Mouse (Mus musculus) neural tube, embryonic 15.5 days (tissue): ENCODE measurements around the gene Ctsd. TPM values are rescaled to one million over a fixed set of nuclear protein-coding genes. Genes with fewer than 3 reads are reported as not detected.

Experiments
- ATAC-seq: fragments of 200-750 bp; cut with Nextera tagmentation; 2 replicates; pipeline ENCODE4 v1.8.0; 2017; ENCODE audit warnings: mild to moderate bottlenecking, moderate TSS enrichment, moderate library complexity; ENCODE audit not compliant: low FRiP score
- H3K27ac ChIP-seq: fragments of 300-500 bp; sonication (generic); replicated peaks from 2 replicates; pipeline ENCODE4 v1.5.1; 2015; ENCODE audit warnings: mild to moderate bottlenecking, inconsistent platforms
- H3K27me3 ChIP-seq: fragments of 300-500 bp; sonication (generic); replicated peaks from 2 replicates; pipeline ENCODE4 v1.6.1; 2015; ENCODE audit warnings: inconsistent platforms
- H3K36me3 ChIP-seq: fragments of 300-500 bp; sonication (generic); 2 replicates; pipeline ENCODE4 v1.6.1; 2015; ENCODE audit warnings: inconsistent platforms
- H3K4me1 ChIP-seq: fragments of 300-500 bp; sonication (generic); 2 replicates; pipeline ENCODE4 v1.6.1; 2015; ENCODE audit warnings: inconsistent platforms
- H3K4me2 ChIP-seq: fragments of 300-500 bp; sonication (generic); 2 replicates; pipeline ENCODE4 v1.6.1; 2015; ENCODE audit warnings: inconsistent platforms, mild to moderate bottlenecking, moderate library complexity
- H3K4me3 ChIP-seq: fragments of 300-500 bp; sonication (generic); replicated peaks from 2 replicates; pipeline ENCODE4 v1.5.1; 2015; ENCODE audit warnings: mild to moderate bottlenecking, inconsistent platforms
- H3K9ac ChIP-seq: fragments of 300-500 bp; sonication (generic); replicated peaks from 2 replicates; pipeline ENCODE4 v1.6.1; 2015; ENCODE audit warnings: mild to moderate bottlenecking, inconsistent platforms
- H3K9me3 ChIP-seq: fragments of 300-500 bp; sonication (generic); replicated peaks from 2 replicates; pipeline ENCODE4 v1.6.1; 2016; ENCODE audit warnings: inconsistent platforms
- WGBS: fragments of 180-500 bp; shearing (Covaris S2); methylation state at CpG from one replicate; pipeline ENCODE4 v1.1.7; 2015; ENCODE audit warnings: mixed read lengths; 5-methylcytosine and 5-hydroxymethylcytosine counted together
- polyA plus RNA-seq: library from polyadenylated mRNA; unstranded; fragments of >200 nt; fragmentation: Nextera tagmentation; extraction: Ambion mirVana; gene quantifications from 2 replicates; pipeline ENCODE4 v1.2.1, GENCODE M21; 2015

Ctsd gene
- polyA plus RNA-seq, 1 experiment from 2014 or later, result 304 TPM

- H3K9me3 ChIP-seq, result no peaks in the 10 kb centered on the region
- H3K4me2 ChIP-seq, result no peak overlapping the region
- H3K4me1 ChIP-seq, result no peaks in the 10 kb centered on the region
- 73% methylated on average over 9 of the region's 9 CpGs for WGBS
- H3K27ac ChIP-seq, result no peak overlapping the region
- no peaks in the 10 kb centered on the region for H3K27me3 ChIP-seq
- no peak for ATAC-seq
- no peak overlapping the region for H3K9ac ChIP-seq
- no peak overlapping the region for H3K4me3 ChIP-seq
- no peaks in the 10 kb centered on the region for H3K36me3 ChIP-seq
These were observed 61.0 kb downstream of the Ctsd start for GRCm38 (mm10) chr7:142326714-142327445.

Other genes starting within 250 kb of the Ctsd start
- gene Gm45337, start 243.4 kb downstream of the Ctsd start, polyA plus RNA-seq, result not detected in 2 replicates
- not detected in 2 replicates for gene Gm29735, start 230.9 kb downstream of the Ctsd start, polyA plus RNA-seq
- gene Gm4553, start 222.3 kb downstream of the Ctsd start, polyA plus RNA-seq, result not detected in 2 replicates
- gene Krtap5-2, start 212.0 kb downstream of the Ctsd start, polyA plus RNA-seq, result not detected in 2 replicates
- gene Gm10153, start 197.6 kb downstream of the Ctsd start, polyA plus RNA-seq, result not detected in 2 replicates
- gene Krtap5-3, start 186.7 kb downstream of the Ctsd start, polyA plus RNA-seq, result not detected in 2 replicates
- not detected in 2 replicates for gene Gm7579, start 176.2 kb downstream of the Ctsd start, polyA plus RNA-seq
- gene Krtap5-5, start 158.1 kb downstream of the Ctsd start, polyA plus RNA-seq, result not detected in 2 replicates
- not detected in 2 replicates for gene Gm40460, start 147.0 kb downstream of the Ctsd start, polyA plus RNA-seq
- gene Gm2431, start 129.7 kb downstream of the Ctsd start, polyA plus RNA-seq, result not detected in 2 replicates
- not detected in 2 replicates for gene Gm4559, start 113.7 kb downstream of the Ctsd start, polyA plus RNA-seq
- gene Krtap5-1, start 90.9 kb downstream of the Ctsd start, polyA plus RNA-seq, result not detected in 2 replicates
- gene Krtap5-4, start 84.5 kb downstream of the Ctsd start, polyA plus RNA-seq, result not detected in 2 replicates
- 13.5 and 14.7 TPM in 2 replicates for gene Ifitm10, start 14.3 kb downstream of the Ctsd start, polyA plus RNA-seq
- not detected in 2 replicates for gene Gm49369, start 5.4 kb downstream of the Ctsd start, polyA plus RNA-seq
- 0.14 TPM in 1 of 2 replicates, not detected in the other for gene Syt8, start 46.8 kb upstream of the Ctsd start, polyA plus RNA-seq
- 16.4 and 24.8 TPM in 2 replicates for gene Tnni2, start 53.8 kb upstream of the Ctsd start, polyA plus RNA-seq
- 6.9 and 58.6 TPM in 2 replicates for gene Lsp1, start 72.8 kb upstream of the Ctsd start, polyA plus RNA-seq
- 14.9 and 26.9 TPM in 2 replicates for gene Tnnt3, start 110.8 kb upstream of the Ctsd start, polyA plus RNA-seq
- gene Mrpl23, start 144.6 kb upstream of the Ctsd start, polyA plus RNA-seq, result 21.0 and 27.9 TPM in 2 replicates